Mouse (Mus musculus) frontal cortex, postnatal 14 days (tissue): ENCODE results near the gene Iqsec2.
"Not testable (repeated sequence)": the region's sequence is repeated elsewhere in the genome, so short reads cannot be mapped to it uniquely, and the experiment has no call there.

Source experiments
- DNase-seq, 2 experiments: peaks; one replicate each; pipeline ENCODE4 v3.0.0; 2022; ENCODE audit warnings: low spot score in 2 of 2

Gene Iqsec2

DNA sequence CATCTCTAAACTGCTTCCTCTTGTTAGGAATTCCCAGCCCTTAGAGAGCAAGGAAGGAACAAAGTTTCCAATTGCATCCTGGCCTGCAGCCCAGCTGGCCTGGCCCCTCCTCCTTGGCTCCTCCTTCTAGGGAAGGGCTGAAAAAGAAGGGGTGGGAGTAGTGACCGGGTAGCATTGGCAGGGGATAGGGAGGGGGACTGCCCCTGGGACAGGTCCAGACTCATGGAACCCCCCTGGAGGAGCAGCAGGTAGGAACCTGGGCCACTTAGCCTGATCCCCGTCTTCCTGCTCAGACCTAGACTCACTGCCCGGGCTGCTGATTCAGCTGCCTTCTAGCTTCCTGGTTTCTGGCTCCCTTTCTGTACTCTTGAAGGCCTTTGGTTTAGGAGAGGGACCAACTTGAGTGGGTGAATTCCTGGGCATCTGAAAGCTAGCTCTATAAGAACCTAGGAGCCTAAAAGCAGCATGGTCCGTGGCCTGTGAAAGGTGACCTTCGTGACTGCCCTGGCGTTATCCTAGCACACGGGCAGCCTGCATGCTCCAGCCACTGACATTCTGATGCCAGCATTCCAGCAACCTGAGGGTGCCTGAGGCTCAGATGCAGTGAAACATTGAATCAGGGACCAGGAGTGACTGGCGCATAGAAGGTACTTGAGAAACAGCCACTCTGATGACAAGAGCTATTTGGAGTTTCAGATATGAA is 34.9 kb downstream of the Iqsec2 start:
- no peak for DNase-seq

GRCm38 (mm10) chrX:152179670-152180656 is 35.9 kb downstream of the Iqsec2 start:
- no peak for DNase-seq

DNA sequence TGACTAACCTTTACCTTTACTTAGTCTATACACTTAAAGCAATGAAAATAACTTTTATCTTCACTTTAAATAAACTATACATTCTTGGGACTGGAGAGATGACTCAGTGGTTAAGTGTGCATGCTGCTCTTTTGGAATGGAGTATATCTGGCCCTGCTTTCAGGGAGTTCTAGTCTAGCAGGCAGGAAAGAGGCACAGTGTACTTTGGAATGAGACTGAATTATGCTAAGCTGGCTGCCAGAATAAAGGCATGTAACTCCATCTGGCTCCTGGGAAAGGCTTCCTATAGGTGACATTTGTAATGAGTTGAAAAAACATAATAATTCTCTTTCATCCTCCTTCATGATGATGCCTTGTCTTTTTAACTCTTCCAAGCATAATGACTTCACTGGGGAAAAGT is 43.1 kb downstream of the Iqsec2 start:
- DNase-seq: no peak

GRCm38 (mm10) chrX:152191266-152191665 is 47.2 kb downstream of the Iqsec2 start:
- no peak for DNase-seq

GRCm38 (mm10) chrX:152197814-152198648 is 54.0 kb downstream of the Iqsec2 start:
- no peak for DNase-seq

DNA sequence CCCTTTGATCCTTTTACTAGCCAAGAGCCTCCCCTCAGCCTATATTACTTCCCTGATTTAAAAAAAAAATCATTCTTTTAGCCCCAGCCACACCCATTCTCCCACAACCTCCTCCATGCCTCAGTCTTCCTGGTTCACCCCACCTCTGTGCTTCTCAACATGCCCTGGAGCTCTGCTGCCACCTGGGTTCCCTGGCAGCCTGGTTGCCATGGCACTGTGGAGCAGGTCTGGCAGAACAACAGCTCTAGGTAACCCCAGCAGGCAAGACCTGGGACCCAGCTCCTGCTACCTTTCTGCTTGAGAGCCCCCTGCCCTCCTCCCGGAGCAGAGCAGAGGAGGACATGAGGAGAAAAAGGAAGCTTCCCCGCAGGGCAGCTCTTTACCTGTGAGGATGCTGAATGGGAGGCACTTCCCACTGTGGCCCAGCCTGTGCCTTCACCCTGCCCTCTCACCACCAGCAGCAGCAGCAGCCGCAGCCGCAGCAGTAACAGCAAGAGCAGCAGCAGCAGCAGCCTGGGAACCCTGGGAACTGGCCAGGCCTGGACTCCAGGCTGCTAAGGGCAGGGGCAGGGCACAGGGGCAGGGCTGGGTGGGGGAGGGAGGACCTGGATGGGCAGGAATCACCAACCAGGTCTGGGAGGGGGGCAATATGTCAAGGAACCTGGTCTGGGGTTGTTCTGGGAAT is 57.8 kb downstream of the Iqsec2 start:
- no peak for DNase-seq

- no peak for DNase-seq
Measured at GRCm38 (mm10) chrX:152202422-152203103, 58.5 kb downstream of the Iqsec2 start.

GRCm38 (mm10) chrX:152203247-152203646 is 59.2 kb downstream of the Iqsec2 start:
- no peak for DNase-seq

GRCm38 (mm10) chrX:152205486-152205885 is 61.4 kb downstream of the Iqsec2 start:
- no peak for DNase-seq

- DNase-seq: no peak
Measured at GRCm38 (mm10) chrX:152214703-152215102, 70.6 kb downstream of the Iqsec2 start.

GRCm38 (mm10) chrX:152218529-152218928 is 74.5 kb downstream of the Iqsec2 start:
- no peak for DNase-seq

- DNase-seq: no peak
Measured at GRCm38 (mm10) chrX:152221721-152222120, 77.7 kb downstream of the Iqsec2 start.

- DNase-seq: no peak
Measured at GRCm38 (mm10) chrX:152222226-152222625, 78.2 kb downstream of the Iqsec2 start.

GRCm38 (mm10) chrX:152223313-152223712 is 79.2 kb downstream of the Iqsec2 start:
- DNase-seq: no peak

GRCm38 (mm10) chrX:152224280-152224679 is 80.2 kb downstream of the Iqsec2 start:
- no peak for DNase-seq

DNA sequence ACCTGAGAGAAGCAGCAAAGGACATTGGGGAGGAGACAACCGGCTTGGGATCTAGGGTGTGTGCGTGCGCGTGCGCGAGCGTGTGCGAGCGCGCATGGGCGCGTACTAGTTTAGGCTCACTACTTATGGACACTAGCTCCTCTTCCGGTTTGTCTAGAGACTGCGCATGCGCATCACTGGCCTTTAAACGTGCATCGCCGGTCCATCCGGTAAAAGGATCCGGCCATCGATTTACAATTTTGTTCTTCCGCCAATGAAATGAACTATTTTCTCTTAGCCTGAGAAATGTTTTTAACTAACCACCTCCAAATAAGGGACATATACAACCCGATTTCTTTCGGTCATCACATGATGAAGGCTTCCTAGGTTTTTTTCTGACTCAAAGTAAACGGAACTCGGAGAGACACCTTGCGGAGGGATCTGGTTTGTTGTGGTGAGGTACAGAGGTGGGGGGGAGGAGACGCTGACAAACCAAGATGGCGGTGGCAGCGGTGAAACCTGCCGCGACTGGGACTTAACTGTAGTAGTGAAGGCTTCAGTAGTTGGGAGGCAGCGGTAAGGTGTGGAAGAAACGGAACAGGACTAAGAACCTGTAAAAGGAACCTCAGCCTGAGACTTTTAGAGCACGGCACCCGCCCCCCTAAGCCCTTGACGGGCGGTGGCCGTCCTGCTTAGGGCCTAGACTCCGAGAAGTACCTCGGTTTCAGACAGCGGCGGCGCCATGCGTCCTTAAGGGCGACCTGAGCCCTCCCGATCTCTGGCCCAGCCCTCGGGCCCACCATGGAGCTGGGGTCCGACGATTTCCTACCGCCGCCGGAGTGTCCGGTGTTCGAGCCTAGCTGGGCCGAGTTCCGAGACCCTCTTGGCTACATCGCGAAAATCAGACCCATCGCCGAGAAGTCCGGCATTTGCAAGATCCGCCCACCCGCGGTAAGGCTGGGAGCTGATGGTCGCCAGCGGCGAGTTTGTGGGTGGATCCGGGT is 89.0 kb downstream of the Iqsec2 start, which contains the start of gene Kdm5c:
Kdm5c (plus strand) TSS at position 240 of the 983 bp plus-strand sequence.
- DNase-seq: peak; percentile 93 to 97

- DNase-seq: no peak
Measured at GRCm38 (mm10) chrX:152234125-152234524, 90.1 kb downstream of the Iqsec2 start.

DNA sequence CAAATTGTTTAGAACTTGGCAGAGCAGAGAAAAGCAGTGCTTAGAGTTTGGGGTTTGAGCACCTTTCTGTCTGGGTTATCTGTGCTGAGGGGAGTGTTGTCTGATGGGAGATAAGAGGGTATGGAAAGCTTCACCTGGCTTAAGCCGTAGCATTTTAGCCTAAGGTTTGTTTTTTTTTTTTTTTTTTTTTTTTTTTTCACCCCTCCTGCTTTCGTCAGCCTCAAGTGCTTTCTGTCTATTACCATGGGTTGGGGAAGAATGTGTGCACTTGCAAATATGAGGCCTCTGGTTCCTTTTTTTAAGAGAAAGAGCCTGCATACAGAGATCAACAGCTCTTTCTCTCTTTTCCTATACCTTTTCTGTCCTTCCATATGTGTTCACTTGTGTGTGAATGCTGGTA is 91.7 kb downstream of the Iqsec2 start:
- DNase-seq: no peak

- not testable (repeated sequence) for DNase-seq
Measured at GRCm38 (mm10) chrX:152243140-152243539, 99.1 kb downstream of the Iqsec2 start.
